Mouse (Mus musculus) 3T3-L1 (cell line): ENCODE data around the gene Rab3a.

ENCODE experiments used
- DNase-seq: peaks from one replicate; pipeline ENCODE4 v3.0.0-alpha.2; 2015; ENCODE audit warnings: low read depth, low spot score

The Rab3a gene

GRCm38 (mm10) chr8:70801156-70801555 is 46.7 kb downstream of the Rab3a start:
- no peak for DNase-seq

- no peak for DNase-seq
These were observed 47.4 kb downstream of the Rab3a start for GRCm38 (mm10) chr8:70801830-70802229.

- no peak for DNase-seq
These were observed 48.5 kb downstream of the Rab3a start for GRCm38 (mm10) chr8:70802786-70803510.

- no peak for DNase-seq
These were observed 49.4 kb downstream of the Rab3a start for GRCm38 (mm10) chr8:70803761-70804480.

GRCm38 (mm10) chr8:70804481-70805206 is 50.2 kb downstream of the Rab3a start, which contains the start of gene Mast3:
Mast3 (minus strand) TSS chr8:70805054.
- peak; percentile 87 for DNase-seq

- no peak for DNase-seq
These were observed 52.1 kb downstream of the Rab3a start for GRCm38 (mm10) chr8:70806541-70806940.

- DNase-seq = no peak
These were observed 52.8 kb downstream of the Rab3a start for GRCm38 (mm10) chr8:70807304-70807703.

- DNase-seq = no peak
These were observed 53.8 kb downstream of the Rab3a start, which contains the start of gene Il12rb1 for GRCm38 (mm10) chr8:70808239-70808638. Il12rb1 (plus strand) TSS chr8:70808449.
